Mouse (Mus musculus) heart, embryonic 14.5 days (tissue): ENCODE measurements at regions not wholly inside any gene's neighbourhood (a gene's known extent, or its start where the extent isn't known, plus 50 kb on each side); places are given as distances from the start of the nearest gene placed in this dataset.

Experiments used
- ATAC-seq: fragments of 200-750 bp; cut with Nextera tagmentation; 2 replicates; pipeline ENCODE4 v1.8.0; 2017; ENCODE audit warnings: low read depth, moderate TSS enrichment; ENCODE audit not compliant: insufficient number of reproducible peaks, insufficient read depth, low FRiP score
- H3K27ac ChIP-seq, 2 experiments: fragments of 200-500 bp in 1 of 2; fragments of 300-500 bp in 1 of 2; sonication (generic) in 1 of 2; replicated peaks in 1 of 2; 2 replicates each; pipeline ENCODE4 v1.5.1; 2012 to 2014; ENCODE audit warnings: low read depth in 2 of 2, low read length in 2 of 2, control low read depth in 1 of 2, mild to moderate bottlenecking in 1 of 2, mixed read lengths in 1 of 2; ENCODE audit not compliant: control insufficient read depth in 1 of 2, insufficient read depth in 1 of 2
- H3K27me3 ChIP-seq: fragments of 300-500 bp; sonication (generic); 2 replicates; pipeline ENCODE4 v1.6.1; 2014; ENCODE audit warnings: mild to moderate bottlenecking, low read length, control low read depth; ENCODE audit not compliant: control insufficient read depth, insufficient read depth
- H3K36me3 ChIP-seq: fragments of 300-500 bp; sonication (generic); 2 replicates; pipeline ENCODE4 v1.6.1; 2014; ENCODE audit warnings: mild to moderate bottlenecking, control low read depth, low read length, mixed read lengths; ENCODE audit not compliant: control insufficient read depth, insufficient read depth
- H3K4me1 ChIP-seq, 2 experiments: fragments of 200-500 bp in 1 of 2; fragments of 300-500 bp in 1 of 2; sonication (generic) in 1 of 2; 2 replicates each; pipeline ENCODE4 v1.6.1; 2012 to 2014; ENCODE audit warnings: low read length in 2 of 2, control low read depth in 1 of 2, mixed read lengths in 1 of 2; ENCODE audit not compliant: control insufficient read depth in 2 of 2, insufficient read depth in 2 of 2
- H3K4me2 ChIP-seq: fragments of 300-500 bp; sonication (generic); 2 replicates; pipeline ENCODE4 v1.6.1; 2014; ENCODE audit warnings: mild to moderate bottlenecking, low read length
- H3K4me3 ChIP-seq, 2 experiments: fragments of 200-500 bp in 1 of 2; fragments of 300-500 bp in 1 of 2; sonication (generic) in 1 of 2; 2 replicates each; pipeline ENCODE4 v1.5.1; 2012 to 2014; ENCODE audit warnings: low read length in 2 of 2, mild to moderate bottlenecking in 2 of 2, control low read depth in 1 of 2, low read depth in 1 of 2, moderate library complexity in 1 of 2; ENCODE audit not compliant: control insufficient read depth in 1 of 2, insufficient read depth in 1 of 2
- H3K9ac ChIP-seq: fragments of 300-500 bp; sonication (generic); 2 replicates; pipeline ENCODE4 v1.6.1; 2014; ENCODE audit warnings: mild to moderate bottlenecking, low read length
- H3K9me3 ChIP-seq: fragments of 300-500 bp; sonication (generic); 2 replicates; pipeline ENCODE4 v1.6.1; 2016; ENCODE audit warnings: low read length, control low read depth; ENCODE audit not compliant: control insufficient read depth
- WGBS: fragments of 180-500 bp; shearing (Covaris S2); extraction: QIAGEN DNeasy Blood & Tissue Kit; methylation state at CpG from one replicate; pipeline ENCODE4 v1.1.7; 2014; 5-methylcytosine and 5-hydroxymethylcytosine counted together

DNA sequence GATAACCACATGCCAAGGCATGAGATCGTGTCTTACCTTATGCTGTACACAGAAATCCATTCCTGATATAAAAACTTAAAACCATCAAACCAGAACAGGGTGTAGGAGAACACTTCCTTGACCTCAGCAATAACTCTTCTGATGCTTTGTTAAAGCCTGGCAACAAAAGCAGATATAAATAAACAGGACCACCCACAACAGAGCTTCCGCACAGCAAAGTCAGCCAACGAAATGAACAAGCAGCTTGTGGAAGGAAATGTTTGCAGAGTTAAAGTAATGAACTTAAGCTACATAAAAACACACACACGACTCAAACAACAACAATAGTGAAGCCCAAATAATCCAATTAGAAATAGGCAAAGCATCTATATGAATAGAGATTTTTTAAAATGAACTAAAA is 54.8 kb upstream of the Bach2 start:
- Histone ChIP-seq H3K36me3 (no peaks in the 10 kb centered on the region), H3K27ac (no peak overlapping the region), H3K27me3 (no peaks in the 10 kb centered on the region), H3K4me2 (no peak overlapping the region), H3K9ac (no peak overlapping the region), H3K4me1 (peaks cover 9 to 10% of the 10 kb centered on the region in 2 experiments), H3K9me3 (no peaks in the 10 kb centered on the region), H3K4me3 (no peak overlapping the region)
- ATAC-seq = no peak
- WGBS = 83% methylated on average over 4 of the region's 4 CpGs

DNA sequence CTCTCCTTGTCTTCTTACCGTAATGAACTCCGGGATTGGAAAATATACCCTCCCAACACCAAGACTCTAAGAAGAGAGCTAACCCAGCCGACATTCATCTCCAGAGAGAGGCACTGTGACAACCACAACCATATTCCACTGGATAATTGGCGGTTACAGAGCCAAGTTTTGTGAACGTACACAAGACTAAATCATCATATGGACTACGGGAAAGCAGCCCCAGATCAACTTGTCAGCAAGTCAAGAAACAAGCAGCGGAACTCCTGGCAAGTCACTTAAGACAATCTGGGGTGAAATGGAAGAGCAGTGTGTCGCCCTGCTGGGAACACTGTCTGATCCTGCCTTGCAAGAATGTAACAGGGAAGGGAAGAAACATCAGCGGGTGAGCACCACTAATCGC is 52.6 kb upstream of the Bach2 start:
- Histone ChIP-seq H3K36me3 (no peaks in the 10 kb centered on the region), H3K27ac (no peak overlapping the region), H3K27me3 (no peaks in the 10 kb centered on the region), H3K4me3 (no peak overlapping the region), H3K9me3 (no peaks in the 10 kb centered on the region), H3K4me2 (no peak overlapping the region), H3K4me1 (peaks cover 4 to 7% of the 10 kb centered on the region in 2 experiments; a peak in 1 of 4 replicates), H3K9ac (no peak overlapping the region)
- no peak for ATAC-seq
- WGBS = 62% methylated on average over 10 of the region's 10 CpGs

DNA sequence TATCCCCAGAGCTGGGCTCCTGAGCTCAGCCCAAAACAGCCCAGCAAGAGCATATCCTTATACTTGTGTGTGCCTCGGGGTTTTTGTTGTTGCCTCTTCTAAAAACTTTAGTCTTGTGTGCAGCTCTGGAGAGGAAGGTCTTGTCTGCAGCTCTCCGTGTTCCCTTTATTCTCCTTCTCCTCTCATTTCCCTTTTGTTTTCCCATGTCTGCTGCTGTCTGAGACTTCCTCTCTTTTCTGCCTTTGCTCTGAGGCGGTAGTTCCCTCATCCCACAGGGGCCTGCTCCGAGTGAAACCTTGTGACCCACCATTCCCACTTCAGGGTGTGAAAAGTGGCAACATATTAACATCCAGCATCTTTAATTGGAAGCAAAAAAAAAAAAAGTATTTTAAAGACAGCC is 51.5 kb upstream of the Bach2 start:
- H3K27ac ChIP-seq = no peak overlapping the region
- H3K27me3 ChIP-seq = no peaks in the 10 kb centered on the region
- 67% methylated on average over 4 of the region's 4 CpGs for WGBS
- ATAC-seq = no peak
- peaks cover 4 to 7% of the 10 kb centered on the region in 2 experiments; a peak in 1 of 4 replicates for H3K4me1 ChIP-seq
- no peak overlapping the region for H3K4me3 ChIP-seq
- no peaks in the 10 kb centered on the region for H3K9me3 ChIP-seq
- no peak overlapping the region for H3K9ac ChIP-seq
- no peaks in the 10 kb centered on the region for H3K36me3 ChIP-seq
- H3K4me2 ChIP-seq = no peak overlapping the region

DNA sequence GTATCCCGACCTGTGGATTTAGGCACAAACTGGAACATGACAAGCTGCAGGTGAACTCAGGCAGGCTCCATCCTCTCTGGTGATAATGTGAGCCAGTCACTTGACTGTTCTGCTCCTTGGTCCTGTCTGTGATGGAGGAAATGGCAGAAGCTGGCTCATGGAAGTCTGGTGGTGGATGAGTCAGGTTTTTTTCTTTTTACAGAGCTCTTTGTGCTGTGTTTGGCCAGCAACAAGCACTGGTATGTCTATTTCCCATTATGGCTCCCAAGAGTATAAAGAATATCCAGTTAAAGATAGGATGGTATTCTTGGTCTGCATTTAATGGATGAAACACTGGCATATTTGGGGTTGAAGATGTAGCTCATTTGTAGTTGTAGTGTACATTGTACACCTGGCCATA is 50.5 kb upstream of the Bach2 start:
- 85% methylated on average over 1 of the region's 1 CpGs for WGBS
- Histone ChIP-seq H3K4me3 (no peak overlapping the region), H3K9me3 (no peaks in the 10 kb centered on the region), H3K9ac (no peak overlapping the region), H3K4me1 (peaks cover 4 to 7% of the 10 kb centered on the region in 2 experiments; a peak in 1 of 4 replicates), H3K4me2 (no peak overlapping the region), H3K27me3 (no peaks in the 10 kb centered on the region), H3K27ac (no peak overlapping the region), H3K36me3 (no peaks in the 10 kb centered on the region)
- no peak for ATAC-seq

- Histone ChIP-seq H3K9ac (no peak overlapping the region), H3K4me3 (no peak overlapping the region), H3K4me2 (no peak overlapping the region), H3K9me3 (no peaks in the 10 kb centered on the region), H3K27ac (no peak overlapping the region), H3K27me3 (no peaks in the 10 kb centered on the region), H3K4me1 (peaks cover 4 to 7% of the 10 kb centered on the region in 2 experiments; a peak in 1 of 4 replicates), H3K36me3 (no peaks in the 10 kb centered on the region)
- ATAC-seq = no peak
- 42% methylated on average over 8 of the region's 8 CpGs for WGBS
Measured at GRCm38 (mm10) chr4:32188752-32189415, 49.7 kb upstream of the Bach2 start.
